8 mouse cellular contexts compared by ENCODE assay signal in genomic region chr9:114731011-114731755, GRCm38 (mm10). TPM values are rescaled to one million over a fixed set of nuclear protein-coding genes. Genes with fewer than 3 reads are reported as not detected.
A peak's percentile ranks its signal among the peaks of the same experiment; 100 is the strongest.
DNase-seq lines count a peak whose midpoint lies in the region; ATAC-seq lines count a peak whose summit lies in the region.

Cmtm6 (plus strand) TSS chr9:114731116.

- H3K4me1 ChIP-seq in forebrain, embryonic 14.5 days (ENCODE audit: control insufficient read depth, insufficient read depth, low read length) = peaks cover 14% of the 10 kb centered on the region
- peaks cover 22% of the 10 kb centered on the region for H3K4me1 ChIP-seq in neural tube, embryonic 15.5 days

- peak within 1 kb of the TSS; percentile 68 for H3K4me2 ChIP-seq in forebrain, embryonic 14.5 days (ENCODE audit: low read length)
- H3K4me2 ChIP-seq in neural tube, embryonic 15.5 days = peak within 1 kb of the TSS; percentile 75

- H3K27ac ChIP-seq in forebrain, embryonic 14.5 days (ENCODE audit: low read depth, low read length) = peak within 1 kb of the TSS; percentile 65
- peak within 1 kb of the TSS; percentile 86 for H3K27ac ChIP-seq in neural tube, embryonic 15.5 days (replicated peaks)

- peak; percentile 93 for ATAC-seq in forebrain, embryonic 14.5 days
- ATAC-seq in neural tube, embryonic 15.5 days (ENCODE audit: low FRiP score) = peak; percentile 91

- peak within 1 kb of the TSS; percentile 85 for H3K9ac ChIP-seq in forebrain, embryonic 14.5 days (ENCODE audit: low read length)
- H3K9ac ChIP-seq in neural tube, embryonic 15.5 days (replicated peaks) = peak within 1 kb of the TSS; percentile 87

- H3K4me3 ChIP-seq in forebrain, embryonic 14.5 days (ENCODE audit: low read depth, low read length) = peak within 1 kb of the TSS; percentile 72
- peak within 1 kb of the TSS; percentile 78 for H3K4me3 ChIP-seq in neural tube, embryonic 15.5 days (replicated peaks)

- H3K36me3 ChIP-seq in forebrain, embryonic 14.5 days (ENCODE audit: control insufficient read depth, insufficient read depth, low read length) = no peaks in the 10 kb centered on the region
- no peaks in the 10 kb centered on the region for H3K36me3 ChIP-seq in neural tube, embryonic 15.5 days

- under 1% methylated on average over 53 of the region's 53 CpGs for WGBS in forebrain, embryonic 14.5 days
- 0% methylated on average over 53 of the region's 53 CpGs for WGBS in neural tube, embryonic 15.5 days

- H3K9me3 ChIP-seq in forebrain, embryonic 14.5 days (replicated peaks; ENCODE audit: control insufficient read depth, low read length) = no peaks in the 10 kb centered on the region
- H3K9me3 ChIP-seq in neural tube, embryonic 15.5 days (replicated peaks) = no peaks in the 10 kb centered on the region

- H3K27me3 ChIP-seq in forebrain, embryonic 14.5 days (replicated peaks; ENCODE audit: control insufficient read depth, insufficient read depth, low read length) = no peaks in the 10 kb centered on the region
- H3K27me3 ChIP-seq in neural tube, embryonic 15.5 days (replicated peaks) = no peaks in the 10 kb centered on the region

- peak; percentile 97 for DNase-seq in ES-CJ7 (ENCODE audit: low read depth, low spot score)
- peak; percentile 91 for DNase-seq in cerebellum, adult 11 months
- peak; percentile 95 for DNase-seq in forebrain, embryonic 14.5 days (ENCODE audit: low spot score)
- DNase-seq in heart, postnatal 14 days = peak; percentile 99
- DNase-seq in layer of hippocampus, adult 11-12 months (ENCODE audit: low spot score) = peak; percentile 97
- peak; percentile 97 to 98 for DNase-seq in lung, adult 18-20 months
- peak; percentile 97 for DNase-seq in testis, postnatal 14 days (ENCODE audit: low spot score)

- intact Hi-C loops in heart, postnatal 14 days (cut with DNase I) = loop anchor here (2.0 kb wide), 1 partner anchor 42 kb away; the partner anchor contains the start of gene Dync1li1

RNA-seq across cellular contexts. Expression of gene Cmtm6, which starts in this region (rescaled TPM):
- 23.9 and 26.1 TPM in 2 replicates for polyA plus RNA-seq in forebrain, embryonic 14.5 days (2014; fragmentation: Nextera tagmentation; extraction: Ambion mirVana)
- total RNA-seq in heart, postnatal 14 days (2021) = 10 to 100 TPM; 28.4 to 30.4 TPM
- polyA plus RNA-seq in neural tube, embryonic 15.5 days (2015; fragmentation: Nextera tagmentation; extraction: Ambion mirVana) = 17.9 and 29.2 TPM in 2 replicates

Comparison
In these comparisons a context has a peak if more than half of its experiments do, and no peak if none do; other contexts are left out.
1. Peak in every context shown above with its lines: DNase-seq, ATAC-seq, H3K4me3 ChIP-seq and H3K27ac ChIP-seq.